Mouse (Mus musculus) spleen, adult 2 months (tissue): ENCODE results near the gene Klc4.

Experiments used
- CTCF ChIP-seq: fragments of 200-500 bp; IDR thresholded peaks from 2 replicates; pipeline ENCODE4 v1.5.1; 2011; ENCODE audit warnings: mild to moderate bottlenecking, inconsistent platforms; ENCODE audit not compliant: insufficient read depth, insufficient read length, insufficient replicate concordance; ENCODE audit errors: extremely low read depth
- POLR2A ChIP-seq: fragments of 200-500 bp; IDR thresholded peaks from 2 replicates; pipeline ENCODE4 v1.6.1; 2011; ENCODE audit warnings: low read depth, low read length, inconsistent platforms

DNA sequence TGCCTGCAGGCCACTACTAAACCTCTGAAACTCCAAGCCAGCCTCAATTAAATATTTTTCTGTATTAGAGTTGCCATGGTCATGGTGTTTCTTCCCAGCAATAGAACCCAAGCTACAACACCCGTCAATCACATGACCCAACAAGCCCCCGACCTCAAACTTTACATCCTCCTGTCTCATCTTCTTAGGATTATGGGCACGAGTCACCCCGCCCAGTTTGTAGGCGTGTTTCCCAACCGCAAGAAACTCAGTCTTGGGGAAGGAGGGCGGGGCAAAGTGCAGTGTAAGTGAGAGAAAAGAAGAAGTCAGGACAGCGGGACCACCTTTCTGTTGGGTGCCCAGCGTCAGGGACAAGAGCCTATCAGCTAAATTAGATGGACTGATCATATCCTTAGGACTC, 57.6 kb downstream of the Klc4 start:
- TF ChIP-seq CTCF (no peak), POLR2A (no peak)
